Mouse (Mus musculus) embryonic facial prominence, embryonic 10.5 days (tissue): ENCODE results near the gene Plk5. TPM values are rescaled to one million over a fixed set of nuclear protein-coding genes. Genes with fewer than 3 reads are reported as not detected.

ENCODE experiments used
- DNase-seq: peaks from one replicate; pipeline ENCODE4 v3.0.0-alpha.2; 2017; ENCODE audit warnings: low spot score
- H3K27ac ChIP-seq: fragments of 300-500 bp; sonication (generic); replicated peaks from 2 replicates; pipeline ENCODE4 v1.5.1; 2016; ENCODE audit warnings: mild to moderate bottlenecking
- H3K27me3 ChIP-seq: fragments of 300-500 bp; sonication (generic); replicated peaks from 2 replicates; pipeline ENCODE4 v1.6.1; 2016; ENCODE audit warnings: low read depth, mild to moderate bottlenecking; ENCODE audit not compliant: poor library complexity, severe bottlenecking
- H3K36me3 ChIP-seq: fragments of 300-500 bp; sonication (generic); replicated peaks from 2 replicates; pipeline ENCODE4 v1.6.1; 2016; ENCODE audit warnings: mild to moderate bottlenecking, moderate library complexity
- H3K4me1 ChIP-seq: fragments of 300-500 bp; sonication (generic); 2 replicates; pipeline ENCODE4 v1.6.1; 2016
- H3K4me3 ChIP-seq: fragments of 300-500 bp; sonication (generic); 2 replicates; pipeline ENCODE4 v1.5.1; 2016; ENCODE audit warnings: mild to moderate bottlenecking, moderate library complexity
- H3K9me3 ChIP-seq: fragments of 300-500 bp; sonication (generic); 2 replicates; pipeline ENCODE4 v1.6.1; 2016; ENCODE audit warnings: mild to moderate bottlenecking
- WGBS: fragments of 180-500 bp; shearing (Covaris S2); methylation state at CpG from one replicate; pipeline ENCODE4 v1.1.7; 2016; 5-methylcytosine and 5-hydroxymethylcytosine counted together
- polyA plus RNA-seq: library from polyadenylated mRNA; unstranded; fragments of >200 nt; fragmentation: Nextera tagmentation; extraction: Ambion mirVana; gene quantifications from 2 replicates; pipeline ENCODE4 v1.2.1, GENCODE M21; 2016

Plk5 gene
- polyA plus RNA-seq, 1 experiment from 2014 or later, result 0.37 TPM

GRCm38 (mm10) chr10:80371411-80371966 lies 15.2 kb downstream of the Plk5 start:
- Histone ChIP-seq H3K9me3 (peaks cover 6% of the 10 kb centered on the region; the same call in 1 of the 2 replicates), H3K36me3 (no peaks in the 10 kb centered on the region), H3K27me3 (peaks cover 35% of the 10 kb centered on the region), H3K4me1 (peaks cover 17% of the 10 kb centered on the region), H3K27ac (peak overlapping the region; percentile 21), H3K4me3 (peak overlapping the region; percentile 49)
- WGBS, result 5% methylated on average over 12 of the region's 12 CpGs
- peak; percentile 85 for DNase-seq

GRCm38 (mm10) chr10:80371983-80372382 lies 15.7 kb downstream of the Plk5 start:
- Histone ChIP-seq H3K27ac (0 out of 2 replicates have a peak overlapping the region, but pooled peaks have one; percentile 21), H3K4me3 (peak overlapping the region; percentile 49), H3K36me3 (no peaks in the 10 kb centered on the region), H3K4me1 (peaks cover 17% of the 10 kb centered on the region), H3K27me3 (peaks cover 30% of the 10 kb centered on the region), H3K9me3 (peaks cover 6% of the 10 kb centered on the region; the same call in 1 of the 2 replicates)
- no peak for DNase-seq
- 54% methylated on average over 9 of the region's 9 CpGs for WGBS

- WGBS, result 78% methylated on average over 6 of the region's 6 CpGs
- peaks cover 6% of the 10 kb centered on the region; the same call in 1 of the 2 replicates for H3K9me3 ChIP-seq
- no peak overlapping the region for H3K4me3 ChIP-seq
Measured at GRCm38 (mm10) chr10:80372706-80373105, 16.4 kb downstream of the Plk5 start.

GRCm38 (mm10) chr10:80374063-80374462 lies 17.8 kb downstream of the Plk5 start:
- Histone ChIP-seq H3K27ac (no peak overlapping the region), H3K4me3 (no peak overlapping the region), H3K9me3 (no peaks in the 10 kb centered on the region), H3K4me1 (peaks cover 17% of the 10 kb centered on the region), H3K36me3 (peaks cover under 1% of the 10 kb centered on the region; the same call in 1 of the 2 replicates), H3K27me3 (peaks cover 17% of the 10 kb centered on the region)
- 19% methylated on average over 6 of the region's 6 CpGs for WGBS
- peak; percentile 73 for DNase-seq

More at GRCm38 (mm10) chr10:80372706-80373105, 16.4 kb downstream of the Plk5 start:
- H3K4me1 ChIP-seq, result peaks cover 17% of the 10 kb centered on the region
- peaks cover 23% of the 10 kb centered on the region for H3K27me3 ChIP-seq
- H3K27ac ChIP-seq, result 0 out of 2 replicates have a peak overlapping the region, but pooled peaks have one; percentile 16
- DNase-seq, result no peak
- no peaks in the 10 kb centered on the region for H3K36me3 ChIP-seq

- Histone ChIP-seq H3K27me3 (peaks cover 14% of the 10 kb centered on the region), H3K27ac (no peak overlapping the region), H3K9me3 (no peaks in the 10 kb centered on the region), H3K4me3 (no peak overlapping the region), H3K4me1 (peaks cover 18% of the 10 kb centered on the region), H3K36me3 (peaks cover 22% of the 10 kb centered on the region)
- peak; percentile 93 for DNase-seq
- WGBS, result 2% methylated on average over 7 of the region's 7 CpGs
Measured at GRCm38 (mm10) chr10:80376160-80376559, 19.9 kb downstream of the Plk5 start.

- no peak for DNase-seq
- WGBS, result 53% methylated on average over 10 of the region's 10 CpGs
- Histone ChIP-seq H3K27me3 (peaks cover 8% of the 10 kb centered on the region), H3K4me1 (peaks cover 9% of the 10 kb centered on the region; the same call in 1 of the 2 replicates), H3K9me3 (no peaks in the 10 kb centered on the region), H3K36me3 (peaks cover 37% of the 10 kb centered on the region), H3K27ac (no peak overlapping the region), H3K4me3 (no peak overlapping the region; the same call in 1 of the 2 replicates)
Measured at GRCm38 (mm10) chr10:80377716-80378115, 21.5 kb downstream of the Plk5 start.

- H3K27ac ChIP-seq, result no peak overlapping the region
- WGBS, result 88% methylated on average over 7 of the region's 7 CpGs
- no peaks in the 10 kb centered on the region for H3K27me3 ChIP-seq
- peaks cover 42% of the 10 kb centered on the region for H3K4me1 ChIP-seq
- H3K9me3 ChIP-seq, result no peaks in the 10 kb centered on the region
- no peak for DNase-seq
- H3K36me3 ChIP-seq, result peaks cover 70% of the 10 kb centered on the region
- H3K4me3 ChIP-seq, result peak overlapping the region; percentile 96; the same call in 1 of the 2 replicates
Measured at GRCm38 (mm10) chr10:80382641-80383365, 26.5 kb downstream of the Plk5 start.

GRCm38 (mm10) chr10:80383431-80383830 lies 27.2 kb downstream of the Plk5 start:
- Histone ChIP-seq H3K4me1 (peaks cover 48% of the 10 kb centered on the region), H3K9me3 (no peaks in the 10 kb centered on the region), H3K27me3 (no peaks in the 10 kb centered on the region), H3K36me3 (peaks cover 70% of the 10 kb centered on the region), H3K27ac (peak overlapping the region; percentile 32; the same call in 1 of the 2 replicates), H3K4me3 (peak overlapping the region; percentile 96)
- WGBS, result 72% methylated on average over 4 of the region's 4 CpGs
- DNase-seq, result no peak

GRCm38 (mm10) chr10:80384115-80384639 lies 27.9 kb downstream of the Plk5 start:
- WGBS, result 88% methylated on average over 4 of the region's 4 CpGs
- no peak for DNase-seq
- H3K27me3 ChIP-seq, result no peaks in the 10 kb centered on the region
- H3K36me3 ChIP-seq, result peaks cover 68% of the 10 kb centered on the region
- H3K4me3 ChIP-seq, result peak overlapping the region; percentile 96
- peaks cover 54% of the 10 kb centered on the region for H3K4me1 ChIP-seq
- H3K9me3 ChIP-seq, result no peaks in the 10 kb centered on the region
- H3K27ac ChIP-seq, result peak overlapping the region; percentile 32; the same call in 1 of the 2 replicates

GRCm38 (mm10) chr10:80384709-80385108 lies 28.4 kb downstream of the Plk5 start:
- H3K4me1 ChIP-seq, result peaks cover 54% of the 10 kb centered on the region
- H3K36me3 ChIP-seq, result peaks cover 64% of the 10 kb centered on the region
- 84% methylated on average over 7 of the region's 7 CpGs for WGBS
- H3K4me3 ChIP-seq, result peak overlapping the region; percentile 96
- peak overlapping the region; percentile 97 for H3K27ac ChIP-seq
- H3K27me3 ChIP-seq, result no peaks in the 10 kb centered on the region
- no peak for DNase-seq
- H3K9me3 ChIP-seq, result no peaks in the 10 kb centered on the region

GRCm38 (mm10) chr10:80385310-80385709 lies 29.1 kb downstream of the Plk5 start:
- no peaks in the 10 kb centered on the region for H3K9me3 ChIP-seq
- H3K4me3 ChIP-seq, result peak overlapping the region; percentile 96
- H3K27me3 ChIP-seq, result no peaks in the 10 kb centered on the region
- H3K4me1 ChIP-seq, result peaks cover 54% of the 10 kb centered on the region
- peak overlapping the region; percentile 97 for H3K27ac ChIP-seq
- peaks cover 64% of the 10 kb centered on the region for H3K36me3 ChIP-seq
- WGBS, result 20% methylated on average over 7 of the region's 7 CpGs
- DNase-seq, result no peak

- under 1% methylated on average over 34 of the region's 34 CpGs for WGBS
- peaks cover 53% of the 10 kb centered on the region for H3K4me1 ChIP-seq
Measured at GRCm38 (mm10) chr10:80385811-80386734, 29.8 kb downstream of the Plk5 start.

More at GRCm38 (mm10) chr10:80385811-80386734, 29.8 kb downstream of the Plk5 start:
- H3K27me3 ChIP-seq, result no peaks in the 10 kb centered on the region
- peaks cover 64% of the 10 kb centered on the region for H3K36me3 ChIP-seq
- peak; percentile 82 for DNase-seq
- H3K9me3 ChIP-seq, result no peaks in the 10 kb centered on the region
- peak overlapping the region; percentile 97 for H3K27ac ChIP-seq
- H3K4me3 ChIP-seq, result peak overlapping the region; percentile 96
